Mouse (Mus musculus): ENCODE data around the gene Mbtps2. TPM values are rescaled to one million over a fixed set of nuclear protein-coding genes. Genes with fewer than 3 reads are reported as not detected.

Mbtps2 gene
- total RNA-seq (2012; rRNA removed): 5.8 and 6.0 TPM in 2 replicates
- 11.4 and 12.4 TPM in 2 replicates for total RNA-seq (2014; rRNA removed)
- 24.2 and 30.2 TPM in 2 replicates for polyA plus RNA-seq (2012; ENCODE audit: insufficient read length, low read depth)

DNA sequence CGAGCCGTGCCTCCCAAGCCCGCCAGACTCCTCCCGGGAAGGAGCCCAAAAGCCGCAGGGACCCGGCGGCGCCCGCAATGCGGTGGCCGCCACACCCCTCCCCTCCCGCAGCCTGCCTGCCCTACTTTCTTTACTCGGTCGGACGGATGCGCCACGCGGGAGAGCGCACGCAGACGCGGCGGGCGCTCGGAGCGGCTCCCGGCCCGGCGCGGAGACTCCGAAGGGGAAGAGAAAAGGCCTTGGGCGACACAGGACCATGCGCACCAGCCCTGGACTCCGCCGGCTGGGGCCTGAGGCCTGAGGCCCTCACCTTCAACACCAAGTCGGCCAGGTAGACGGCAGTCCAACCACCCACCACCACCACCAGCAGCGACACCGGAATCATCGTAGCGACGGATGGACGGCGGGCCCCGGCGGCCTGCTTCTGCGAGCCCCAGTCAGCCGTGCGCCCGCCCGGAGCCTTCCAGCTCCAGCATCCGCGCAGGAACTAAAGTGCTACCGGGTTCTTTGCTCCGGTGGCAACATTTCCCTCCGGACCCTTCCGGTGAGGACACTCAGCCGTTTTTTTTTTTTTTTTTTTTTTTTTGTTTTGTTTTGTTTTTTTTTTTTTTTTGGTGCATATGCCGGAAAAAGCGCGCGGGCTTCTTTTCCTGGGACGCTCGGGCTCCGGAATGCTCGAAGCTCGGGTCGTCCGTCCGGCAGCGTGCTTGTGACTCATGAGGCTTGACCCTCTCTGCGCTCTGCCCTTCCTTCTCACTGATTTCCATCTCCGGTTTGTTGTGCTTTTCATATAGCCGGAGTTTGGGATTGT lies at the start of gene Mbtps2:
Gene Mbtps2, minus strand, starts transcription at position 530 of the 811 bp plus-strand sequence.
- dilution Hi-C loops (cut with MboI; ENCODE audit: extremely low pct_ligation_motif_present, extremely low pct_unique_long_range_greater_than_20kb, low sequenced_read_pairs) (no loop called here), in situ Hi-C loops (cut with MboI; ENCODE audit: low pct_ligation_motif_present, low pct_unique_long_range_greater_than_20kb, low sequenced_read_pairs) (loop anchor here (10.0 kb wide), 1 partner anchor 124 kb away; no protein-coding TSS in a partner anchor)
- H3K36me3 ChIP-seq (replicated peaks in 1 of 2; ENCODE audit: control insufficient read depth in 1 of 2, insufficient read depth in 1 of 2, low read length in 1 of 2): no peaks in the 10 kb centered on the region
- no peak for TF ChIP-seq ETS1 (conservative IDR thresholded peaks at IDR 0.05; ENCODE audit: low read depth, low read length)
- TF ChIP-seq CHD2 (IDR thresholded peaks at IDR 0.05; ENCODE audit: low read length): no peak
- TF ChIP-seq IRF4 (IDR thresholded peaks at IDR 0.05; ENCODE audit: low read depth, low read length): 0 out of 2 replicates have a peak, but pooled peaks have one; percentile 13
- TF ChIP-seq KAT2A (IDR thresholded peaks at IDR 0.05; ENCODE audit: insufficient replicate concordance, low read length): 0 out of 2 replicates have a peak, but pooled peaks have one; percentile 56
- TF ChIP-seq RCOR1 (conservative IDR thresholded peaks at IDR 0.05; ENCODE audit: low read depth, low read length): no peak
- TF ChIP-seq POLR2A (IDR thresholded peaks at IDR 0.05; ENCODE audit: low read depth, low read length): peak; percentile 65
- TF ChIP-seq NRF1 (IDR thresholded peaks at IDR 0.05; ENCODE audit: low read depth, low read length): peak; percentile 31; the same call in 1 of the 2 replicates
- no peak for TF ChIP-seq E2F4 (IDR thresholded peaks at IDR 0.05; ENCODE audit: insufficient replicate concordance, low read depth, low read length)
- peak; percentile 99 for TF ChIP-seq ZNF384 (IDR thresholded peaks at IDR 0.05; ENCODE audit: low read depth, low read length)
- TF ChIP-seq MAFK (IDR thresholded peaks at IDR 0.05; ENCODE audit: insufficient replicate concordance, low read length): no peak
- TF ChIP-seq ZC3H11A (IDR thresholded peaks at IDR 0.05; ENCODE audit: low read depth, low read length): no peak
- no peak; the same call in 1 of the 2 replicates for TF ChIP-seq ZKSCAN1 (IDR thresholded peaks at IDR 0.05; ENCODE audit: borderline replicate concordance, low read depth, low read length)
- TF ChIP-seq SIN3A (IDR thresholded peaks at IDR 0.05; ENCODE audit: low read length): peak; percentile 82
- TF ChIP-seq MEF2A (IDR thresholded peaks at IDR 0.05; ENCODE audit: borderline replicate concordance, low read depth, low read length): peak; percentile 38; the same call in 1 of the 2 replicates
- TF ChIP-seq MXI1 (IDR thresholded peaks at IDR 0.05; ENCODE audit: low read depth, low read length): peak; percentile 43; the same call in 1 of the 2 replicates
- TF ChIP-seq MAX (IDR thresholded peaks at IDR 0.05; ENCODE audit: low read length): peak; percentile 25; the same call in 1 of the 2 replicates
- no peak for TF ChIP-seq EP300 (IDR thresholded peaks at IDR 0.05; ENCODE audit: low read length)
- peak; percentile 86 for TF ChIP-seq TBP (conservative IDR thresholded peaks at IDR 0.05; ENCODE audit: low read depth, low read length)
- TF ChIP-seq GABPA (IDR thresholded peaks at IDR 0.05; ENCODE audit: insufficient replicate concordance, low read depth, low read length): no peak
- TF ChIP-seq RAD21 (IDR thresholded peaks at IDR 0.05; ENCODE audit: low read depth, low read length): no peak
- TF ChIP-seq ZMIZ1 (IDR thresholded peaks at IDR 0.05; ENCODE audit: low read depth, low read length): 0 out of 2 replicates have a peak, but pooled peaks have one; percentile 38
- no peak for TF ChIP-seq CHD1 (IDR thresholded peaks at IDR 0.05; ENCODE audit: low read depth, low read length)
- TF ChIP-seq MAZ (IDR thresholded peaks at IDR 0.05; ENCODE audit: low read depth, low read length): no peak
- TF ChIP-seq JUND (conservative IDR thresholded peaks at IDR 0.05; ENCODE audit: low read depth, low read length): no peak
- no peak for TF ChIP-seq JUN (IDR thresholded peaks at IDR 0.05; ENCODE audit: insufficient read depth, low read depth, low read length)
- TF ChIP-seq PAX5 (IDR thresholded peaks at IDR 0.05; ENCODE audit: low read length): no peak
- peak; percentile 52; the same call in 1 of the 2 replicates for TF ChIP-seq MYC (IDR thresholded peaks at IDR 0.05; ENCODE audit: low read depth, low read length)
- TF ChIP-seq HCFC1 (IDR thresholded peaks at IDR 0.05; ENCODE audit: low read depth, low read length): peak; percentile 87
- TF ChIP-seq SMC3 (IDR thresholded peaks at IDR 0.05; ENCODE audit: low read depth, low read length): no peak
- no peak for TF ChIP-seq POLR2AphosphoS2 (IDR thresholded peaks at IDR 0.05; ENCODE audit: low read depth, low read length)
- TF ChIP-seq USF1 (IDR thresholded peaks at IDR 0.05; ENCODE audit: low read depth, low read length): no peak
- TF ChIP-seq ELF1 (IDR thresholded peaks at IDR 0.05; ENCODE audit: low read depth, low read length): peak; percentile 79
- peak; percentile 82 for TF ChIP-seq TCF12 (IDR thresholded peaks at IDR 0.05; ENCODE audit: low read depth, low read length)
- no peak for TF ChIP-seq CTCF (conservative IDR thresholded peaks at IDR 0.05 in 1 of 2, IDR thresholded peaks at IDR 0.05 in 1 of 2; ENCODE audit: low read depth in 2 of 2, low read length in 2 of 2)
- 0 out of 2 replicates have a peak, but pooled peaks have one; percentile 21 for TF ChIP-seq BHLHE40 (IDR thresholded peaks at IDR 0.05; ENCODE audit: low read depth, low read length)
- peak; percentile 47; the same call in 1 of the 2 replicates for TF ChIP-seq NELFE (IDR thresholded peaks at IDR 0.05; ENCODE audit: low read depth, low read length)
- no peak for TF ChIP-seq USF2 (conservative IDR thresholded peaks at IDR 0.05; ENCODE audit: low read depth, low read length)

More for the DNA sequence above, at the start of gene Mbtps2:
- Histone ChIP-seq H3K27ac (ENCODE audit: insufficient read depth, low read depth) (peak within 1 kb of the TSS; percentile 96), H3K79me2 (replicated peaks; ENCODE audit: control insufficient read depth, extremely low read depth, insufficient read depth, poor library complexity, severe bottlenecking) (peaks cover 16% of the 10 kb centered on the region), H3K4me3 (replicated peaks in 1 of 3; ENCODE audit: low read depth in 2 of 3, low read length in 2 of 3, poor library complexity in 1 of 3) (peak within 1 kb of the TSS; percentile 64 to 88 (median 65)), H3K27me3 (replicated peaks) (no peaks in the 10 kb centered on the region), H3K4me1 (ENCODE audit: control insufficient read depth in 1 of 2, insufficient read depth in 2 of 2) (peaks cover 0 to 7% of the 10 kb centered on the region in 2 experiments; a peak in 1 of 4 replicates), H3K4me2 (ENCODE audit: insufficient read depth, low read depth, poor library complexity, severe bottlenecking) (peak within 1 kb of the TSS; percentile 89), H3K9ac (ENCODE audit: insufficient read depth, low read depth) (peak within 1 kb of the TSS; percentile 88), H3K9me3 (replicated peaks; ENCODE audit: low read length) (no peaks in the 10 kb centered on the region)
- DNase-seq (ENCODE audit: extremely low read depth): peak; percentile 59
